Mouse (Mus musculus) stomach, embryonic 16.5 days (tissue): Measurements from ENCODE around the gene Ndel1. TPM values are rescaled to one million over a fixed set of nuclear protein-coding genes. Genes with fewer than 3 reads are reported as not detected.
A peak's percentile ranks its signal among the peaks of the same experiment; 100 is the strongest.
"Not testable (repeated sequence)": the region's sequence is repeated elsewhere in the genome, so short reads cannot be mapped to it uniquely, and the experiment has no call there.

Experiments
- ATAC-seq: fragments of 200-750 bp; cut with Nextera tagmentation; 2 replicates; pipeline ENCODE4 v1.8.0; 2017; ENCODE audit warnings: moderate number of reproducible peaks, moderate TSS enrichment; ENCODE audit not compliant: insufficient read depth, low FRiP score
- H3K27ac ChIP-seq: fragments of 300-500 bp; sonication (generic); 2 replicates; pipeline ENCODE4 v1.5.1; 2014; ENCODE audit warnings: low read length
- H3K27me3 ChIP-seq: fragments of 300-500 bp; sonication (generic); 2 replicates; pipeline ENCODE4 v1.6.1; 2014; ENCODE audit warnings: low read length, control low read depth, mixed read lengths; ENCODE audit not compliant: control insufficient read depth, insufficient read depth
- H3K36me3 ChIP-seq: fragments of 300-500 bp; sonication (generic); 2 replicates; pipeline ENCODE4 v1.6.1; 2014; ENCODE audit warnings: low read length; ENCODE audit not compliant: control insufficient read depth, insufficient read depth
- H3K4me1 ChIP-seq: fragments of 300-500 bp; sonication (generic); 2 replicates; pipeline ENCODE4 v1.6.1; 2014; ENCODE audit warnings: low read length, control low read depth, mixed read lengths; ENCODE audit not compliant: control insufficient read depth, insufficient read depth
- H3K4me2 ChIP-seq: fragments of 300-500 bp; sonication (generic); 2 replicates; pipeline ENCODE4 v1.6.1; 2014; ENCODE audit warnings: low read depth, low read length, mixed read lengths
- H3K4me3 ChIP-seq: fragments of 300-500 bp; sonication (generic); replicated peaks from 2 replicates; pipeline ENCODE4 v1.5.1; 2014; ENCODE audit warnings: mild to moderate bottlenecking, low read length
- H3K9ac ChIP-seq: fragments of 300-500 bp; sonication (generic); 2 replicates; pipeline ENCODE4 v1.6.1; 2014; ENCODE audit warnings: low read length
- H3K9me3 ChIP-seq: fragments of 300-500 bp; sonication (generic); replicated peaks from 2 replicates; pipeline ENCODE4 v1.6.1; 2016; ENCODE audit warnings: low read length, control low read depth; ENCODE audit not compliant: control insufficient read depth
- WGBS: fragments of 180-500 bp; shearing (Covaris S2); extraction: QIAGEN DNeasy Blood & Tissue Kit; methylation state at CpG from one replicate; pipeline ENCODE4 v1.1.7; 2014; 5-methylcytosine and 5-hydroxymethylcytosine counted together
- polyA plus RNA-seq: library from polyadenylated mRNA; unstranded; fragments of >200 nt; fragmentation: Nextera tagmentation; extraction: Ambion mirVana; gene quantifications from 2 replicates; pipeline ENCODE4 v1.2.1, GENCODE M21; 2015

The Ndel1 gene
- polyA plus RNA-seq, 1 experiment from 2014 or later: 82.4 TPM

- ATAC-seq: no peak
- peak overlapping the region; percentile 99 for H3K27ac ChIP-seq
- peak overlapping the region; percentile 78 for H3K4me2 ChIP-seq
- H3K4me3 ChIP-seq: peak overlapping the region; percentile 82
- 2% methylated on average over 13 of the region's 13 CpGs for WGBS
- peak overlapping the region; percentile 94 for H3K9ac ChIP-seq
- H3K36me3 ChIP-seq: no peaks in the 10 kb centered on the region
- H3K9me3 ChIP-seq: no peaks in the 10 kb centered on the region
- peaks cover 30% of the 10 kb centered on the region for H3K4me1 ChIP-seq
- no peaks in the 10 kb centered on the region for H3K27me3 ChIP-seq
Observed at GRCm38 (mm10) chr11:68851644-68852485, 19.8 kb downstream of the Ndel1 start.

GRCm38 (mm10) chr11:68850862-68851261 lies 20.8 kb downstream of the Ndel1 start:
- 64% methylated on average over 7 of the region's 7 CpGs for WGBS
- Histone ChIP-seq H3K9ac (peak overlapping the region; percentile 49), H3K4me1 (peaks cover 30% of the 10 kb centered on the region)

GRCm38 (mm10) chr11:68839606-68840005 lies 32.1 kb downstream of the Ndel1 start:
- no peak overlapping the region for H3K4me3 ChIP-seq
- no peaks in the 10 kb centered on the region for H3K4me1 ChIP-seq
- H3K27me3 ChIP-seq: no peaks in the 10 kb centered on the region
- H3K9me3 ChIP-seq: no peaks in the 10 kb centered on the region
- H3K9ac ChIP-seq: no peak overlapping the region
- H3K27ac ChIP-seq: no peak overlapping the region
- ATAC-seq: no peak
- H3K36me3 ChIP-seq: peaks cover 38% of the 10 kb centered on the region
- no peak overlapping the region for H3K4me2 ChIP-seq
- 66% methylated on average over 5 of the region's 5 CpGs for WGBS

More at GRCm38 (mm10) chr11:68850862-68851261, 20.8 kb downstream of the Ndel1 start:
- Histone ChIP-seq H3K4me2 (peak overlapping the region; percentile 46), H3K27ac (no peak overlapping the region; the same call in 1 of the 2 replicates), H3K9me3 (no peaks in the 10 kb centered on the region), H3K4me3 (peak overlapping the region; percentile 15; the same call in 1 of the 2 replicates), H3K36me3 (no peaks in the 10 kb centered on the region), H3K27me3 (no peaks in the 10 kb centered on the region)
- no peak for ATAC-seq

GRCm38 (mm10) chr11:68835034-68835433 lies 36.6 kb downstream of the Ndel1 start:
- 78% methylated on average over 3 of the region's 3 CpGs for WGBS
- no peak overlapping the region for H3K4me2 ChIP-seq

GRCm38 (mm10) chr11:68833593-68833992 lies 38.1 kb downstream of the Ndel1 start:
- no peak overlapping the region for H3K27ac ChIP-seq
- H3K36me3 ChIP-seq: peaks cover 36% of the 10 kb centered on the region
- no peaks in the 10 kb centered on the region for H3K4me1 ChIP-seq
- H3K27me3 ChIP-seq: no peaks in the 10 kb centered on the region
- no peak for ATAC-seq
- H3K4me2 ChIP-seq: no peak overlapping the region
- H3K9ac ChIP-seq: no peak overlapping the region
- H3K9me3 ChIP-seq: no peaks in the 10 kb centered on the region
- H3K4me3 ChIP-seq: no peak overlapping the region

More at GRCm38 (mm10) chr11:68835034-68835433, 36.6 kb downstream of the Ndel1 start:
- Histone ChIP-seq H3K36me3 (peaks cover 35% of the 10 kb centered on the region), H3K27me3 (no peaks in the 10 kb centered on the region), H3K4me3 (no peak overlapping the region), H3K27ac (no peak overlapping the region), H3K9ac (no peak overlapping the region), H3K9me3 (no peaks in the 10 kb centered on the region), H3K4me1 (no peaks in the 10 kb centered on the region)
- no peak for ATAC-seq

GRCm38 (mm10) chr11:68832793-68833192 lies 38.9 kb downstream of the Ndel1 start:
- Histone ChIP-seq H3K4me2 (no peak overlapping the region), H3K4me3 (no peak overlapping the region), H3K9me3 (no peaks in the 10 kb centered on the region), H3K27ac (no peak overlapping the region), H3K36me3 (peaks cover 39% of the 10 kb centered on the region), H3K27me3 (no peaks in the 10 kb centered on the region), H3K9ac (no peak overlapping the region), H3K4me1 (no peaks in the 10 kb centered on the region)
- WGBS: 49% methylated on average over 4 of the region's 4 CpGs
- no peak for ATAC-seq

GRCm38 (mm10) chr11:68831580-68831979 lies 40.1 kb downstream of the Ndel1 start:
- not testable (repeated sequence) for H3K4me2 ChIP-seq, H3K9me3 ChIP-seq, H3K9ac ChIP-seq, ATAC-seq, H3K27me3 ChIP-seq, H3K27ac ChIP-seq, H3K4me3 ChIP-seq, H3K4me1 ChIP-seq
- peaks cover 39% of the 10 kb centered on the region for H3K36me3 ChIP-seq
- 84% methylated on average over 5 of the region's 5 CpGs for WGBS

GRCm38 (mm10) chr11:68826735-68827134 lies 44.9 kb downstream of the Ndel1 start:
- Histone ChIP-seq H3K27me3 (no peaks in the 10 kb centered on the region), H3K4me1 (no peaks in the 10 kb centered on the region), H3K27ac (no peak overlapping the region), H3K36me3 (peaks cover 18% of the 10 kb centered on the region; the same call in 1 of the 2 replicates), H3K9me3 (no peaks in the 10 kb centered on the region), H3K4me3 (no peak overlapping the region), H3K9ac (no peak overlapping the region), H3K4me2 (no peak overlapping the region)
- 74% methylated on average over 3 of the region's 3 CpGs for WGBS
- ATAC-seq: no peak

GRCm38 (mm10) chr11:68822326-68822725 lies 49.3 kb downstream of the Ndel1 start:
- Histone ChIP-seq H3K27me3 (no peaks in the 10 kb centered on the region), H3K4me2 (no peak overlapping the region), H3K36me3 (peaks cover 9% of the 10 kb centered on the region; the same call in 1 of the 2 replicates)

More at GRCm38 (mm10) chr11:68822326-68822725, 49.3 kb downstream of the Ndel1 start:
- no peak for ATAC-seq
- Histone ChIP-seq H3K9me3 (no peaks in the 10 kb centered on the region), H3K27ac (no peak overlapping the region), H3K4me1 (no peaks in the 10 kb centered on the region), H3K9ac (no peak overlapping the region), H3K4me3 (no peak overlapping the region)
- 83% methylated on average over 15 of the region's 15 CpGs for WGBS
